Mouse (Mus musculus): ENCODE data around the gene S1pr5.
"Not testable (repeated sequence)": the region's sequence is repeated elsewhere in the genome, so short reads cannot be mapped to it uniquely, and the experiment has no call there.

S1pr5 gene

GRCm38 (mm10) chr9:21204528-21205272 is 43.5 kb downstream of the S1pr5 start:
- DNase-seq (ENCODE audit: low spot score) = no peak

DNA sequence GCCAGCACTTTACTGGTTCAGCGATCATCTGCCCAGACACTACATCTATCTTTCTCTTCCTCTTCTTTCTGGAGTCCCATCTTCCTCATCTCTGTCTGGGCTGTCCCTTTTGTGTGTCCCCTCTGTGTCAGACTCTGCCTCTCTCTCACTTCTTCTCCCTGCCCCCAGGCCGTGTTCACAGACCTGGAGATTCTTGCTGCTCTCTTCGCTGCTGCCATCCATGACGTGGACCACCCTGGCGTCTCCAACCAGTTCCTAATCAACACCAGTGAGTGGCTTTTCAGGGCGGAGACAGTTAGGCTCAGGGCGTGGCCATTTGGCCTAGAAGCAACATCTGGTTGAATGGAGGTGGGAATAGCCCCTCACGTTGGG is 44.1 kb downstream of the S1pr5 start:
- no peak for DNase-seq (ENCODE audit: low spot score)

- DNase-seq (ENCODE audit: low spot score) = no peak
Observed at GRCm38 (mm10) chr9:21198960-21199359, 49.3 kb downstream of the S1pr5 start.

- no peak for DNase-seq (ENCODE audit: low spot score)
Observed at GRCm38 (mm10) chr9:21197981-21198380, 50.3 kb downstream of the S1pr5 start.

GRCm38 (mm10) chr9:21196521-21197433 is 51.5 kb downstream of the S1pr5 start:
- no peak for DNase-seq (ENCODE audit: low spot score)

- not testable (repeated sequence) for DNase-seq (ENCODE audit: low spot score)
Observed at GRCm38 (mm10) chr9:21195736-21196505, 52.3 kb downstream of the S1pr5 start.

GRCm38 (mm10) chr9:21194787-21195493 is 53.3 kb downstream of the S1pr5 start:
- no peak for DNase-seq (ENCODE audit: low spot score)

GRCm38 (mm10) chr9:21193786-21194185 is 54.5 kb downstream of the S1pr5 start:
- DNase-seq (ENCODE audit: low spot score) = no peak

All from yolk sac, embryonic 10.5 days (tissue).